Mouse (Mus musculus): ENCODE data around the gene B3gnt8. TPM values are rescaled to one million over a fixed set of nuclear protein-coding genes. Genes with fewer than 3 reads are reported as not detected.
A peak's percentile ranks its signal among the peaks of the same experiment; 100 is the strongest.

B3gnt8 gene
- polyA plus RNA-seq, 1 experiment, result 32.8 TPM

- WGBS, result 8% methylated on average over 7 of the region's 7 CpGs
- Histone ChIP-seq H3K4me1 (replicated peaks; ENCODE audit: control insufficient read depth, insufficient read depth, low read length) (peaks cover 56% of the 10 kb centered on the region), H3K4me3 (ENCODE audit: control insufficient read depth, insufficient read depth, low read length) (no peak overlapping the region), H3K27me3 (ENCODE audit: control insufficient read depth, insufficient read depth, low read length) (no peaks in the 10 kb centered on the region), H3K36me3 (ENCODE audit: control insufficient read depth, insufficient read depth, low read length) (no peaks in the 10 kb centered on the region), H3K27ac (ENCODE audit: control insufficient read depth, insufficient read depth, low read length) (peak overlapping the region; percentile 93)
- peak; percentile 69 for DNase-seq
- TF ChIP-seq CTCF (IDR thresholded peaks at IDR 0.05; ENCODE audit: borderline replicate concordance, control insufficient read depth, extremely low read depth, insufficient read depth, low read length, poor library complexity) (no peak), POLR2A (IDR thresholded peaks at IDR 0.05; ENCODE audit: control insufficient read depth, extremely low read depth, insufficient read depth, low read length, poor library complexity) (no peak)
Observed at GRCm38 (mm10) chr7:25683474-25684180, 57.2 kb downstream of the B3gnt8 start.

GRCm38 (mm10) chr7:25684659-25685058 is 58.2 kb downstream of the B3gnt8 start:
- DNase-seq, result no peak
- WGBS, result 96% methylated on average over 6 of the region's 6 CpGs
- H3K36me3 ChIP-seq (ENCODE audit: control insufficient read depth, insufficient read depth, low read length), result no peaks in the 10 kb centered on the region
- peak overlapping the region; percentile 4; the same call in 1 of the 2 replicates for H3K27ac ChIP-seq (ENCODE audit: control insufficient read depth, insufficient read depth, low read length)
- no peaks in the 10 kb centered on the region for H3K27me3 ChIP-seq (ENCODE audit: control insufficient read depth, insufficient read depth, low read length)
- TF ChIP-seq CTCF (IDR thresholded peaks at IDR 0.05; ENCODE audit: borderline replicate concordance, control insufficient read depth, extremely low read depth, insufficient read depth, low read length, poor library complexity) (no peak), POLR2A (IDR thresholded peaks at IDR 0.05; ENCODE audit: control insufficient read depth, extremely low read depth, insufficient read depth, low read length, poor library complexity) (no peak)
- H3K4me1 ChIP-seq (replicated peaks; ENCODE audit: control insufficient read depth, insufficient read depth, low read length), result peaks cover 63% of the 10 kb centered on the region
- H3K4me3 ChIP-seq (ENCODE audit: control insufficient read depth, insufficient read depth, low read length), result no peak overlapping the region

Other genes with a start within 250 kb of the B3gnt8 start
- 75.3 and 91.6 TPM in 2 replicates for gene Lipe, start 227.9 kb upstream of the B3gnt8 start, polyA plus RNA-seq (2012; rRNA removed)
- 0.56 and 1.2 TPM in 2 replicates for gene Cxcl17, start 213.8 kb upstream of the B3gnt8 start, polyA plus RNA-seq (2012; rRNA removed)
- gene Ceacam1, start 149.1 kb upstream of the B3gnt8 start, polyA plus RNA-seq (2012; rRNA removed), result 5.0 and 5.8 TPM in 2 replicates
- gene Ceacam2, start 86.8 kb upstream of the B3gnt8 start, polyA plus RNA-seq (2012; rRNA removed), result 0.22 TPM in 1 of 2 replicates, not detected in the other
- gene Erich4, start 10.8 kb upstream of the B3gnt8 start, polyA plus RNA-seq (2012; rRNA removed), result not detected in 2 replicates
- 80.2 and 86.2 TPM in 2 replicates for gene Dmac2, start 7.2 kb upstream of the B3gnt8 start, polyA plus RNA-seq (2012; rRNA removed)
- gene Bckdha, start 32.3 kb downstream of the B3gnt8 start, polyA plus RNA-seq (2012; rRNA removed), result 166 and 181 TPM in 2 replicates
- gene Exosc5, start 32.5 kb downstream of the B3gnt8 start, polyA plus RNA-seq (2012; rRNA removed), result 141 and 146 TPM in 2 replicates
- gene Tmem91, start 48.5 kb downstream of the B3gnt8 start, polyA plus RNA-seq (2012; rRNA removed), result 1.4 and 2.9 TPM in 2 replicates
- 153 and 164 TPM in 2 replicates for gene B9d2, start 54.1 kb downstream of the B3gnt8 start, polyA plus RNA-seq (2012; rRNA removed)
- gene Tgfb1, start 60.3 kb downstream of the B3gnt8 start, polyA plus RNA-seq (2012; rRNA removed), result 125 and 157 TPM in 2 replicates
- 184 and 185 TPM in 2 replicates for gene Ccdc97, start 92.4 kb downstream of the B3gnt8 start, polyA plus RNA-seq (2012; rRNA removed)
- 102 and 134 TPM in 2 replicates for gene Hnrnpul1, start 128.1 kb downstream of the B3gnt8 start, polyA plus RNA-seq (2012; rRNA removed)
- gene Axl, start 162.1 kb downstream of the B3gnt8 start, polyA plus RNA-seq (2012; rRNA removed), result 67.0 and 75.0 TPM in 2 replicates
- gene Cyp2s1, start 190.3 kb downstream of the B3gnt8 start, polyA plus RNA-seq (2012; rRNA removed), result 2.7 and 5.2 TPM in 2 replicates

Data from thymus, adult 2 months (tissue).